29 mouse cellular contexts compared by ENCODE assay signal in genomic region chr10:90617664-90618296, GRCm38 (mm10).
DNase-seq lines count a peak whose midpoint lies in the region; ATAC-seq and TF ChIP-seq lines count a peak whose summit lies in the region.
"Had no signal": no experiment of that assay in that cellular context is flagged by ENCODE, and none has a peak within 500 bp of the region (broad histone marks: within the 10 kb centered on the region; RNA-seq: fewer than 3 reads in every experiment).

No protein-coding gene starts in this region.

- H3K4me2 ChIP-seq in forebrain, embryonic 14.5 days (ENCODE audit: low read length) = no peak overlapping the region
- no peak overlapping the region for H3K4me2 ChIP-seq in hindbrain, embryonic 16.5 days (ENCODE audit: low read length)
- H3K4me2 ChIP-seq in forebrain, postnatal 0 days (ENCODE audit: low read depth) = no peak overlapping the region
- H3K4me2 ChIP-seq: embryonic facial prominence, embryonic 13.5 days; heart, embryonic 11.5 days; hindbrain, embryonic 14.5 days; intestine, embryonic 15.5 days had no signal

- H3K4me3 ChIP-seq in forebrain, embryonic 14.5 days (ENCODE audit: low read depth, low read length) = no peak overlapping the region
- no peak overlapping the region for H3K4me3 ChIP-seq in forebrain, embryonic 10.5 days
- H3K4me3 ChIP-seq in hindbrain, embryonic 16.5 days (ENCODE audit: low read length) = no peak overlapping the region
- no peak overlapping the region for H3K4me3 ChIP-seq in hindbrain, embryonic 10.5 days
- no peak overlapping the region for H3K4me3 ChIP-seq in left cerebral cortex, adult 2 months
- H3K4me3 ChIP-seq in forebrain, postnatal 0 days (ENCODE audit: low read depth, low read length) = no peak overlapping the region
- H3K4me3 ChIP-seq: embryonic facial prominence, embryonic 10.5 days; embryonic facial prominence, embryonic 13.5 days; erythroblast, embryonic 14.5 days; heart, adult 2 months; intestine, embryonic 15.5 days had no signal

- no peaks in the 10 kb centered on the region for H3K36me3 ChIP-seq in forebrain, embryonic 14.5 days (ENCODE audit: control insufficient read depth, insufficient read depth, low read length)
- no peaks in the 10 kb centered on the region for H3K36me3 ChIP-seq in forebrain, embryonic 10.5 days (replicated peaks)
- H3K36me3 ChIP-seq in hindbrain, embryonic 16.5 days (ENCODE audit: control insufficient read depth, insufficient read depth, low read length) = no peaks in the 10 kb centered on the region
- H3K36me3 ChIP-seq in hindbrain, embryonic 10.5 days = no peaks in the 10 kb centered on the region
- no peaks in the 10 kb centered on the region for H3K36me3 ChIP-seq in forebrain, postnatal 0 days (ENCODE audit: insufficient read depth)
- H3K36me3 ChIP-seq: embryonic facial prominence, embryonic 10.5 days; embryonic facial prominence, embryonic 13.5 days; G1E; intestine, embryonic 15.5 days had no signal

- ATAC-seq in forebrain, embryonic 14.5 days = peak; percentile 57; the same call in 1 of the 2 replicates
- ATAC-seq in hindbrain, embryonic 16.5 days = peak; percentile 45; the same call in 1 of the 2 replicates
- peak; percentile 81 for ATAC-seq in forebrain, postnatal 0 days
- ATAC-seq: intestine, embryonic 15.5 days; Patski had no signal

- no peak overlapping the region for H3K9ac ChIP-seq in forebrain, embryonic 14.5 days (ENCODE audit: low read length)
- H3K9ac ChIP-seq in hindbrain, embryonic 16.5 days (ENCODE audit: low read depth, low read length) = no peak overlapping the region
- H3K9ac ChIP-seq in forebrain, postnatal 0 days = no peak overlapping the region
- H3K9ac ChIP-seq: embryonic facial prominence, embryonic 13.5 days; hindbrain, embryonic 14.5 days; intestine, embryonic 15.5 days had no signal

- intact Hi-C loops in left cerebral cortex, adult 2 months (cut with DNase I) = no loop called here
- intact Hi-C loops in left cerebral cortex, postnatal 25 days (cut with DNase I) = no loop called here

- H3K4me1 ChIP-seq in forebrain, embryonic 14.5 days (ENCODE audit: control insufficient read depth, insufficient read depth, low read length) = peaks cover 3% of the 10 kb centered on the region; the same call in 1 of the 2 replicates
- peaks cover 10% of the 10 kb centered on the region; the same call in 1 of the 2 replicates for H3K4me1 ChIP-seq in forebrain, embryonic 10.5 days
- H3K4me1 ChIP-seq in hindbrain, embryonic 16.5 days (ENCODE audit: control insufficient read depth, insufficient read depth, low read depth, low read length) = peaks cover 5% of the 10 kb centered on the region
- peaks cover 7% of the 10 kb centered on the region for H3K4me1 ChIP-seq in hindbrain, embryonic 10.5 days (replicated peaks)
- H3K4me1 ChIP-seq in forebrain, postnatal 0 days (ENCODE audit: insufficient read depth) = peaks cover 14% of the 10 kb centered on the region
- H3K4me1 ChIP-seq: embryonic facial prominence, embryonic 10.5 days; embryonic facial prominence, embryonic 13.5 days; intestine, embryonic 15.5 days had no signal

- H3K27me3 ChIP-seq in forebrain, embryonic 14.5 days (replicated peaks; ENCODE audit: control insufficient read depth, insufficient read depth, low read length) = no peaks in the 10 kb centered on the region
- H3K27me3 ChIP-seq in forebrain, embryonic 10.5 days (ENCODE audit: poor library complexity, severe bottlenecking) = no peaks in the 10 kb centered on the region
- H3K27me3 ChIP-seq in hindbrain, embryonic 16.5 days (replicated peaks; ENCODE audit: control insufficient read depth, insufficient read depth, low read length) = no peaks in the 10 kb centered on the region
- H3K27me3 ChIP-seq in hindbrain, embryonic 10.5 days (ENCODE audit: insufficient read depth, poor library complexity, severe bottlenecking) = no peaks in the 10 kb centered on the region
- H3K27me3 ChIP-seq in forebrain, postnatal 0 days (ENCODE audit: insufficient read depth, low read length) = no peaks in the 10 kb centered on the region
- H3K27me3 ChIP-seq: CH12.LX; embryonic facial prominence, embryonic 13.5 days; intestine, embryonic 15.5 days; Patski had no signal

- DNase-seq in forebrain, embryonic 14.5 days (ENCODE audit: low spot score) = peak; percentile 47
- no peak for DNase-seq in forebrain, embryonic 10.5 days (ENCODE audit: extremely low spot score, low spot score)
- no peak for DNase-seq in hindbrain, embryonic 10.5 days (ENCODE audit: low spot score)
- no peak for DNase-seq in left cerebral cortex, adult 2 months (ENCODE audit: extremely low spot score in 1 of 2, low spot score in 2 of 2)
- no peak for DNase-seq in left cerebral cortex, postnatal 25 days (ENCODE audit: low spot score in 2 of 2)
- DNase-seq in forebrain, postnatal 0 days = no peak
- no peak for DNase-seq in heart, adult 8-10 months (ENCODE audit: low spot score)
- DNase-seq: adrenal gland, postnatal 10 days; adrenal gland, postnatal 36 days; B cell, adult 2 months; cerebellum, adult 11-12 months; cerebellum, adult 8-10 months; cerebellum, postnatal 36 days; embryo, embryonic 11 days; gastrocnemius, postnatal 10 days; gastrocnemius, postnatal 36 days; heart, adult 2 months; kidney, adult 11 months; kidney, adult 8-10 months had no signal

- no peaks in the 10 kb centered on the region for H3K9me3 ChIP-seq in forebrain, embryonic 14.5 days (replicated peaks; ENCODE audit: control insufficient read depth, low read length)
- H3K9me3 ChIP-seq in forebrain, embryonic 10.5 days = no peaks in the 10 kb centered on the region
- H3K9me3 ChIP-seq in hindbrain, embryonic 16.5 days (ENCODE audit: control insufficient read depth, low read length) = no peaks in the 10 kb centered on the region
- no peaks in the 10 kb centered on the region for H3K9me3 ChIP-seq in hindbrain, embryonic 10.5 days
- H3K9me3 ChIP-seq in forebrain, postnatal 0 days (ENCODE audit: low read length) = no peaks in the 10 kb centered on the region
- H3K9me3 ChIP-seq: embryonic facial prominence, embryonic 10.5 days; embryonic facial prominence, embryonic 13.5 days; intestine, embryonic 15.5 days had no signal

- no peak for TF ChIP-seq CTCF in left cerebral cortex, adult 2 months (IDR thresholded peaks at IDR 0.05)
- TF ChIP-seq CTCF in forebrain, postnatal 0 days (IDR thresholded peaks at IDR 0.05; ENCODE audit: low read depth) = no peak

- H3K27ac ChIP-seq in forebrain, embryonic 14.5 days (ENCODE audit: low read depth, low read length) = no peak overlapping the region
- H3K27ac ChIP-seq in forebrain, embryonic 10.5 days = no peak overlapping the region
- H3K27ac ChIP-seq in hindbrain, embryonic 16.5 days (ENCODE audit: low read depth, low read length) = no peak overlapping the region
- H3K27ac ChIP-seq in hindbrain, embryonic 10.5 days = no peak overlapping the region
- H3K27ac ChIP-seq in left cerebral cortex, adult 2 months = peak overlapping the region; percentile 21
- no peak overlapping the region for H3K27ac ChIP-seq in forebrain, postnatal 0 days (ENCODE audit: low read depth, low read length)
- H3K27ac ChIP-seq: embryonic facial prominence, embryonic 10.5 days; embryonic facial prominence, embryonic 13.5 days; heart, adult 2 months; hindbrain, embryonic 14.5 days; intestine, embryonic 15.5 days had no signal

- 57% methylated on average over 7 of the region's 7 CpGs for WGBS in forebrain, embryonic 14.5 days
- 85% methylated on average over 7 of the region's 7 CpGs for WGBS in forebrain, embryonic 10.5 days
- 62% methylated on average over 7 of the region's 7 CpGs for WGBS in hindbrain, embryonic 16.5 days
- WGBS in hindbrain, embryonic 10.5 days = 87% methylated on average over 7 of the region's 7 CpGs
- WGBS in forebrain, postnatal 0 days = 40% methylated on average over 7 of the region's 7 CpGs
